Mouse (Mus musculus): ENCODE measurements around the gene Sec14l1.
"Not testable (repeated sequence)": the region's sequence is repeated elsewhere in the genome, so short reads cannot be mapped to it uniquely, and the experiment has no call there.

Gene Sec14l1

GRCm38 (mm10) chr11:117114592-117115345 lies at the start of gene Sec14l1:
Sec14l1 (plus strand) TSS chr11:117115168.
- peak; percentile 66 for ATAC-seq (ENCODE audit: insufficient number of reproducible peaks, low FRiP score, low TSS enrichment)

- not testable (repeated sequence) for ATAC-seq (ENCODE audit: insufficient number of reproducible peaks, low FRiP score, low TSS enrichment)
These were observed 49.4 kb upstream of the Sec14l1 start for GRCm38 (mm10) chr11:117065602-117066001.

- ATAC-seq (ENCODE audit: insufficient number of reproducible peaks, low FRiP score, low TSS enrichment), result no peak
These were observed 48.2 kb upstream of the Sec14l1 start for GRCm38 (mm10) chr11:117066738-117067137.

DNA sequence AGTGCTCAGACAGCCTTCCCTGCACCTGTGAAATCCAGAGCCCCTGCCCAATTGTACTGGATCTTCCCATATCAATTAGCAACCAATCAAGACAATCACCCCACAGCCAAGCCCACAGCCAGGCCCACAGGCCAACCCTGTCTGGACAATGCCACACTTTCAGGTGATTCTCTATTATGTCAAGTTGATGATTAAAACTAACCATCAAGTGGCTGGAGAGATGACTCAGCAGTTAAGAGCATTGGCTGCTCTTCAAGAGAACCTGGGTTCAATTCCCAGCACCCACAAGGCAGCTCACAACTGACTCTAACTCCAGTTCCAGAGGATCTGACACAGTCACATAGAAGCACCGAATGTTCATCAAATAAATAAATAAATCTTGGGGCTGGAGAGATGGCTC lies 46.6 kb upstream of the Sec14l1 start:
- no peak for ATAC-seq (ENCODE audit: insufficient number of reproducible peaks, low FRiP score, low TSS enrichment)

DNA sequence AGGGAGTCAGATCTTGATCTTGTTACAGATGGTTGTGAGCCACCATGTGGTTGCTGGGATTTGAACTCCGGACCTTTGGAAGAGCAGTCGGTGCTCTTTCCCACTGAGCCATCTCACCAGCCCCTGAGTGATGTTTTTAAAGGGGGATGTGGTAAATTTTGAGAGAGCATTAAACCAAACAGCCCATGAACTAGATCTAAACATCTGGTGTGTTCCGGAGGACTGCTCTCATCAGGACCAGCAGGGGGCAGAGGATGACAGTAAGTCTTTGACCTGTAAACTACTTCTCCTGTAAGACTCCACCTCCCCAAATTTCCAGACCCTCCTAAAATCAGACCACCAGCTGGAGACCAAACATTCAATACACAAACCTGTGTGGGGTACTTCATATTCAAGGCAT lies 45.9 kb upstream of the Sec14l1 start:
- no peak for ATAC-seq (ENCODE audit: insufficient number of reproducible peaks, low FRiP score, low TSS enrichment)

DNA sequence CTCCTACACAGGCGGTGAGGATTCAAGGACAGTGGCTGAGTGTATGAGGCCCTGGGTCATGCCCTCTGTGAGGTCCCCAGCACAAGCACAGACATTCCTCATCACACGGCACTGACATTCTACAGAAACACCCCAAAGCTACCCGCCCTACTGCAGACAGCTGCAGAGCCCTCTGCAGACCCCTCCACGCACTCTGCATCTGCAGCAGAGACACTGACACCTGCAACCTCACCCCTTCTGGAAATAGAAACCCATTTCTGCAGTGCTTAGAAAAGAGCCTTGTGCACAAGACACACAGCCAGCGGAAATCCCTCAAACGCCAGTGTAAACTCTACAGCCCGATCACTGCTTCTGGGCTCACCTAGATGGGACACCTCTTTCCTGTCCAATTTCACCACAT lies 44.3 kb upstream of the Sec14l1 start:
- no peak for ATAC-seq (ENCODE audit: insufficient number of reproducible peaks, low FRiP score, low TSS enrichment)

DNA sequence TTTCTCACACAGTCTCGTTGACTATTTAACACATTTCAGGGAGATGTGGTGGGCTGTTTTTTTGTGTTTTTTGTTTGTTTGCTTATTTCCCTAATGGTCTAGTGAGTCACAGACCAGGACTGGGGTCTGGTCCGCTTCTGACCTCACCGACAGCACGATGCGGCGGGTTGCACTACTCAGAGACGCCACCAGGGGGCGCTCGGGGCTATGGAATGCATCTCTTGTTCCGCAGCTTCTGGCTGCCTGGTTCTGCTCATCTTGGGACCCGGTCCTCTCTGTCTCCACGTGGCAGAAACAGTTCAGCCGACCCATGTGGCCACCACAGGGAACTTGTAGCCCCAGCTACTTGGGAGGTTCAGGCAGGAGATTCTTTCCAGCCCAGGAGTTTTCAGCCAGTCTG lies 42.8 kb upstream of the Sec14l1 start:
- ATAC-seq (ENCODE audit: insufficient number of reproducible peaks, low FRiP score, low TSS enrichment), result peak; percentile 40; the same call in 1 of the 2 replicates

- no peak for ATAC-seq (ENCODE audit: insufficient number of reproducible peaks, low FRiP score, low TSS enrichment)
These were observed 41.5 kb upstream of the Sec14l1 start for GRCm38 (mm10) chr11:117073426-117073825.

- peak; percentile 81; the same call in 1 of the 2 replicates for ATAC-seq (ENCODE audit: insufficient number of reproducible peaks, low FRiP score, low TSS enrichment)
These were observed 38.3 kb upstream of the Sec14l1 start for GRCm38 (mm10) chr11:117076576-117077196.

- ATAC-seq (ENCODE audit: insufficient number of reproducible peaks, low FRiP score, low TSS enrichment), result no peak
These were observed 37.7 kb upstream of the Sec14l1 start for GRCm38 (mm10) chr11:117077227-117077626.

GRCm38 (mm10) chr11:117077902-117078301 lies 37.1 kb upstream of the Sec14l1 start:
- no peak for ATAC-seq (ENCODE audit: insufficient number of reproducible peaks, low FRiP score, low TSS enrichment)

- ATAC-seq (ENCODE audit: insufficient number of reproducible peaks, low FRiP score, low TSS enrichment), result no peak
These were observed 36.2 kb upstream of the Sec14l1 start for GRCm38 (mm10) chr11:117078637-117079240.

DNA sequence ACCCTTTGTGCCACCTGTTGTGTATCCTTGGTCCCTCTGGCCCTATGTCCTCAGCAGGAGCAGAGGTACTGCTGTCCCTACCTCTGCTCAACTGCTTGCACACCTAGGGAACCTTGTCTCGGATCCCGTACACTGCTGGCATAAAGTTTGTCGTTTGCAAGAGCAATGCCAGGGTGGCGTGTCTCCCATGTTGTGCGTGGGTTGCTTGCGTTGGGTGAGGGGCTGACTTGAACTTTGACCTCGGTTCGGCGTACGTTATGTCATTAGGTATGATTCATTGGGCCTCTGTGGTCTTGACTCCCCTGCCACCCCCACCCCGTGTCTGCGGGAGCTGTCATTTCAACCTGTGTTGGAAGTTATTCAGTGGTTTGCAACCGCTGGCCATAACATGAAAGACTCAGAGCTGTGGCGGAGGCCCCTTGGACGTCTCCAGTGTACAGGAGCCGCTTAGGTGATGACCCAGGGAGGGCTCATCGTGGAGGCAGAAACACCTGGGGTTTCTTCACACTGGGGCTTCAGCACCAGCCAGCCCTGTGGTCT lies 35.2 kb upstream of the Sec14l1 start:
- ATAC-seq (ENCODE audit: insufficient number of reproducible peaks, low FRiP score, low TSS enrichment), result no peak

- no peak for ATAC-seq (ENCODE audit: insufficient number of reproducible peaks, low FRiP score, low TSS enrichment)
These were observed 34.8 kb upstream of the Sec14l1 start for GRCm38 (mm10) chr11:117080209-117080608.

DNA sequence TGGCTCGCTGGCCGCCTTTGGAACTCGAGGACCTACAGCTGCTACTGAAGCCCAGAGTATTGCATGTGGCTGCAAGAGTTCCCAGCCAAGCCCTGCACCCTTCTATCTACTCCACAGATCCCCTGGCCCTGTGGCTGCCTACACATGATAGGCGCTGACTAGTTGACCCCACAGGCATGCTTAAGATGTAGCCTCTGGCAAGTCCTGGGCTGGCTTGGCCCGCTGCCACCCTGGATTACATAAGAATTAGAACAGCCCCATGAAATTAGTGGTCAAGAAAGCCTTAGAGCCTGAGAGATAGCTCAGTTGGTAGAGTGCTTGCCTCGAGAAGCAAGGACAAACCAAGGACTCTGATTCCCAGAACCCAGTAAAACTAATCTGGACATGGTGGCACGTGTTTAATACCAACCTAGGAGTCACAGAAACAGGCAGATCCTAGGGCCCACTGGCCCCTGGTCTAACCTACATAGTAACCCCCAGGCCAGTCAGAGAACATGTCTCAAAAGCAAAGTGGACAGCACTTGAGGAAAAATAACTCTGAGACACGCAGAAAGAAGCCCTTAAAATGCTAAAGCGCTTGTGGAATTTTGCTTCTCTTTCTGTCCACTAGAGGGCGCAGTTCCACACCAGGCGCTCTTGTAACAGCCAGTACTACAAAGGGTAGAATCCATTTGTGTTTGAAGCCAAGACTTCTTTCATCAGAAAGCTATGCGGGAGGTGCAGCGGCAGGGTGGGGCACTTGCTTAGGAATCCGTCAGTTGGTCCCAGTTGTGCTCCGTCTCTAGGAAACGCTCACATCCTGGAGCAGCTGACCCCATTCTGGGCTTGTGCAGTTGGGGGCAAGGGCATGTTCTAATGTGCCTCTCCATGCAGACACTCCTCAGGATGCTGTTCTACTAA lies 33.6 kb upstream of the Sec14l1 start:
- peak; percentile 46; the same call in 1 of the 2 replicates for ATAC-seq (ENCODE audit: insufficient number of reproducible peaks, low FRiP score, low TSS enrichment)

DNA sequence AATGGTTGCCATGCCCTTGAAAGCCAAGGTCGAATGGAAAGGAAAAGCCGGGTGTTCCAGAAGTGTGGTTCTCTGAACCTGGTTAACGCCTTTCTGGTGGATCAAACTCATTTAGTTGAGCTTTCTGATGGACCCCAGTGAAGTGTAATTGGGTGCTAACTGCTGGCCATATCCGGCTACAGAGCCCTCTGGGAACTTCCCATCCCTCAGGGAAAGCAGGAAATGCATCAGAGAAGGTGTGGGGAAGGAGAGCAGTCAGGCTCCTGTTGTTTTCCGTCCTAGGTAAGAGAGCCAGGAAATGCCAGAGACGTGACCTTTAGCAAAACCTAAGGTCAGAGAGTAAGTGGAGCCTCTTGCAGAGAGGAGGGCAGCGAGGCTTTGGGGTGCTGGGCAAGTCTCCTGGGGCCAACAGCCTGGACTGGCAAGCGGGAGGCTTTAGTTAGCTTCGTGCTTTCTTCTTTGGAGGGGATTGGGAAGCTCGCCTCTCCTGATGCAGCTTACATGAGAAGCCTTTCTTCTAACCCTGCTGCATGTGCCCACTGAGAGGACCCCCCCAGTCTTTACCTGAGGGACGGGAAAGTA lies 32.5 kb upstream of the Sec14l1 start:
- no peak for ATAC-seq (ENCODE audit: insufficient number of reproducible peaks, low FRiP score, low TSS enrichment)

DNA sequence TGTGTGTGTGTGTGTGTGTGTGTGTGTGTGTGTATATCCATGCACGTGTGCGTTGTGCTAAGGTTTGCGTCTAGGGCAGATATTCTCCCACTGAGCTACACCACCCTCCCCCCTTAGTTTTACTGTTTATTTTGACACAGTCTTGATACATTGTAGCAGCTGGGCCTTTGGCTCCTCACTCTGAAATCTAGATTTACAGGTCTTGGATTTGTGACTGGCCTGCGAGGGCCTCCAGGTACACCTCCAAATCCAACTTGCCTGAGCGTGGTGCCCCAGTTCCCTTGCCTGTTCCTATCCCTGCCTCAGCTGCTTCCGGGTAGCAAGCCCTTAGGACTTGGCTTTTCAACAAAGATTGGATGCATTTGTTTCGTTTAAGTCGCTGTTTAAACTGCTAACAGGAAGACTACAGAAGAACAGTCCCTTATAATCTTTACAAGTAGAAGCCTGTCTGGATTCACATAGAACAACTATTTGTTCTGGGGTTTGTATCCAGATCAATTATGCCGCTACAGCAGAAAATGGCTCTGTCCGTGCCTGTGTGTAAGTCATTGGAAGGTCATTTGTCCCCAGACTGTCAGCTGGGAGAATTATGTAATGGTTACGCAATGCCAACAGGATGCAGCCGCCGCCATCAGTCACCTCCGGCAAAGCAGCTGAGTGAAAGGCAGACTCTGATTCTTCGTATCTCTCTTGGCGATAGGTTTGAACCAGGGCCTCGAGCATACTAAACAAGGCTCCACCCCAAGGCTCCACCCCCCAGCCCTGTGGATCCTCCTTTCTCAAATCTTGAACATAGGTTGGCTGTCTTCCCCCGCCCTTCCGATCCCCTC lies 31.7 kb upstream of the Sec14l1 start:
- no peak for ATAC-seq (ENCODE audit: insufficient number of reproducible peaks, low FRiP score, low TSS enrichment)

- ATAC-seq (ENCODE audit: insufficient number of reproducible peaks, low FRiP score, low TSS enrichment), result not testable (repeated sequence)
These were observed 31.1 kb upstream of the Sec14l1 start for GRCm38 (mm10) chr11:117083882-117084260.

- no peak for ATAC-seq (ENCODE audit: insufficient number of reproducible peaks, low FRiP score, low TSS enrichment)
These were observed 28.8 kb upstream of the Sec14l1 start for GRCm38 (mm10) chr11:117086215-117086614.
